Mouse (Mus musculus) embryonic facial prominence, embryonic 13.5 days (tissue): Measurements from ENCODE around the gene Cdhr2. TPM values are rescaled to one million over a fixed set of nuclear protein-coding genes. Genes with fewer than 3 reads are reported as not detected.

Experiments
- ATAC-seq: fragments of 200-750 bp; cut with Nextera tagmentation; 2 replicates; pipeline ENCODE4 v1.8.0; 2017; ENCODE audit warnings: low read depth; ENCODE audit not compliant: insufficient number of reproducible peaks, insufficient read depth, low FRiP score, low TSS enrichment
- H3K27ac ChIP-seq: fragments of 300-500 bp; sonication (generic); 2 replicates; pipeline ENCODE4 v1.5.1; 2015; ENCODE audit warnings: moderate library complexity, mild to moderate bottlenecking, inconsistent platforms
- H3K27me3 ChIP-seq: fragments of 300-500 bp; sonication (generic); 2 replicates; pipeline ENCODE4 v1.6.1; 2015; ENCODE audit warnings: mild to moderate bottlenecking, inconsistent platforms
- H3K36me3 ChIP-seq: fragments of 300-500 bp; sonication (generic); 2 replicates; pipeline ENCODE4 v1.6.1; 2015; ENCODE audit warnings: mild to moderate bottlenecking, inconsistent platforms
- H3K4me1 ChIP-seq: fragments of 300-500 bp; sonication (generic); 2 replicates; pipeline ENCODE4 v1.6.1; 2015; ENCODE audit warnings: inconsistent platforms
- H3K4me2 ChIP-seq: fragments of 300-500 bp; sonication (generic); 2 replicates; pipeline ENCODE4 v1.6.1; 2015; ENCODE audit warnings: moderate library complexity, mild to moderate bottlenecking, inconsistent platforms
- H3K4me3 ChIP-seq: fragments of 300-500 bp; sonication (generic); 2 replicates; pipeline ENCODE4 v1.5.1; 2015; ENCODE audit warnings: mild to moderate bottlenecking, inconsistent platforms
- H3K9ac ChIP-seq: fragments of 300-500 bp; sonication (generic); 2 replicates; pipeline ENCODE4 v1.6.1; 2015; ENCODE audit warnings: mild to moderate bottlenecking, inconsistent platforms
- H3K9me3 ChIP-seq: fragments of 300-500 bp; sonication (generic); 2 replicates; pipeline ENCODE4 v1.6.1; 2016; ENCODE audit warnings: inconsistent platforms
- WGBS: fragments of 180-500 bp; shearing (Covaris S2); methylation state at CpG from one replicate; pipeline ENCODE4 v1.1.7; 2015; ENCODE audit warnings: mixed read lengths; 5-methylcytosine and 5-hydroxymethylcytosine counted together
- polyA plus RNA-seq: library from polyadenylated mRNA; unstranded; fragments of >200 nt; fragmentation: Nextera tagmentation; extraction: Ambion mirVana; gene quantifications from 2 replicates; pipeline ENCODE4 v1.2.1, GENCODE M21; 2015

The Cdhr2 gene
- polyA plus RNA-seq, 1 experiment from 2014 or later = not detected

DNA sequence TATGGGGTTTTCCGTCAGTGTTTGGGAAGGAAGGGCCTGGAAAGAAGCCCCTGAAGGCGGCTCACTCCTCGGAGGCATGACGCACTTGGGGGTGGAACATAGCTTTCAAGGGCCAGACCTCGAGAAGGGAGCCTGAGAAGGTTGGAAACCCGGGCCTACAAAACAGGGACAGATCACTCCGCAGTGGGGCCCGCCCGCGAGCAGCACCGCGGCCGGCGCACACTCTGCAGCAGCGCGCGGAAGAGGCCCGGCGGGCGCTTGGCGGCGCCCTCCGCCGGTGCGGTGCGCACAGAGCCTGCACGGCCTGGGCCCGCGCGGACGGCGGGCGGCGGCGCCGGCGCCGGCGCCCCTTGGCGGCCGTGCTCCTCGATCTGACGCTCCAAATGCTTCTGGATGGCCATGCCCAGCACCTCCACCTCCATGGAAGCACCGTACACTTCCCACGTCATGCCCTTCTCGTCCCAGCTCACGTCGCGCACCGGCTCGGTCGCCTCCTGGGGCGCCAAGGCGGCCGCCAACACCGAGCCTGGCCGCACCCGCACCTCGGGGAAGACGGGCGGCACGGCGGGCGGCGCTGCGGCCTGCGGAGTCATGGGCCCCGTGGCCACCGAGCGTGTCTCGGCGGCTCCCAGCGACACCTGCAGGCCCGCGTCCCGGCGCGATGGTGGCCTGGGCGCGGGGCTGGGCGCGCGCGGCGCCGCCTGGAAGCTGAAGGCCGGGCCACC lies 36.4 kb downstream of the Cdhr2 start:
- peak; percentile 73 for ATAC-seq
- no peak overlapping the region for H3K27ac ChIP-seq
- H3K9me3 ChIP-seq = no peaks in the 10 kb centered on the region
- peaks cover 13% of the 10 kb centered on the region for H3K4me1 ChIP-seq
- peak overlapping the region; percentile 77 for H3K4me2 ChIP-seq
- peaks cover 61% of the 10 kb centered on the region for H3K27me3 ChIP-seq
- WGBS = 1% methylated on average over 74 of the region's 87 CpGs
- peak overlapping the region; percentile 49 for H3K4me3 ChIP-seq
- H3K36me3 ChIP-seq = no peaks in the 10 kb centered on the region
- peak overlapping the region; percentile 64 for H3K9ac ChIP-seq

DNA sequence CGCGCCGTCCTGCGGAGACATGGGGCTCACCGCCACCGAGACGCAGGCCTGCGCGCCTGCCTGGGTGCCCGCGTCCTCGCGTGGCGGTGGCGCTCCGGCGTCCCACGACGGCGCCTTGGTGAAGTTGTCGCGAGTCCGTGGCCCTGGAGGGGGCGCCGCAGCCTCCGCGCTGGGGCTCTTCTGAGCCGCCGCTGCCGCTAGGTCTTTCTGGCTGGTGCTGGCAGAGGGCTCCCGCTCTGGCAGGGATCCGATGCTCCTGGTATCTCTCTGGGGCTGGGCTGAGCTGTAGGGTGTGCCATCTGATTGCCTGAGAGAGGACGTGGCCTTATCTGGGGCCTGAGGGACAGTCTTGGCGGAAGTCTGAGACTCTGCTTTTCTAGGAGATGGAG lies 36.9 kb downstream of the Cdhr2 start:
- no peak for ATAC-seq
- H3K27ac ChIP-seq = no peak overlapping the region
- 3% methylated on average over 34 of the region's 34 CpGs for WGBS
- H3K4me1 ChIP-seq = peaks cover 13% of the 10 kb centered on the region
- peaks cover 61% of the 10 kb centered on the region for H3K27me3 ChIP-seq
- H3K4me2 ChIP-seq = peak overlapping the region; percentile 77
- H3K9me3 ChIP-seq = no peaks in the 10 kb centered on the region
- H3K36me3 ChIP-seq = no peaks in the 10 kb centered on the region
- H3K4me3 ChIP-seq = peak overlapping the region; percentile 49
- peak overlapping the region; percentile 64 for H3K9ac ChIP-seq

DNA sequence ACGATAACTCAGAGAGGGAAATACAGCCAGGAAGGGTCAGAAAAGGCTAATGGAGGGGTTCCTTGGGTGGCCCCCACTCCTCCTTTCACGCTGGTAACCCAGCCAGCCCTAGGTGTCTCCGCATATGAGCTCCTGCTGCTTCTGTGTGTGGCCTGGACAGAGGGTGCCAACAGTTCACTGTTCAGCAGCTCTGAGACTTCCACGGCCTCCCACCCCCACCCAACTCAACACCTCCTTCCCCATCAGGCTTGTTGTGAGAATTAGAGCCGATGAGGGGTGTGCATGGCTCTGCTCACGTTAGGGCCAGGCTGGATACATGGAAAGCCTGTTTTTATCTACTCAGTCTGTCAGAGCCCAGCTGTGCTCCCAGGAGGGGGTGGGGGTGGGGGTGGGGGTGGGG lies 44.8 kb downstream of the Cdhr2 start:
- no peaks in the 10 kb centered on the region for H3K9me3 ChIP-seq
- H3K4me2 ChIP-seq = no peak overlapping the region
- H3K36me3 ChIP-seq = no peaks in the 10 kb centered on the region
- peaks cover 6% of the 10 kb centered on the region for H3K4me1 ChIP-seq
- H3K27ac ChIP-seq = no peak overlapping the region
- H3K4me3 ChIP-seq = no peak overlapping the region
- ATAC-seq = no peak
- WGBS = 46% methylated on average over 6 of the region's 6 CpGs
- H3K9ac ChIP-seq = no peak overlapping the region
- H3K27me3 ChIP-seq = peaks cover 47% of the 10 kb centered on the region

DNA sequence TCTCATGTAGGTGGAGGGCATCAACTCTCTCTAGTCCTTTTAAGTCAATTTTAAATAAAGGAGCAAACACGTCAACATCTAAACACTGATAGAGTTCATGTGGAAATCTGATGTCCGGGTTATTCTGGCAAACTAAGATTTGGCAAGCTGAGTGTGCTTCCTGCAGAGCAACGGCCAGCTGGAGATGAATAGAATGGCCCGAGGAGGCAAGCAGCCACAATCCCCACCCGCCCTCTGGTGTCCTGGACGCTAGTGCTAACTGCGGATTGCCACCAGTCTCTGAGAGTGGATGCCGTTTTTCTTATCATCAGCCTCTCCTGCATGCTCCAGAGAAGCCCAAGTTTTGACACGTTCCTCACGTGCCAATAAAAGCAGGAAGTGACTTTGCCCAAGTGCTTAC lies 45.6 kb downstream of the Cdhr2 start:
- no peak overlapping the region for H3K27ac ChIP-seq
- 37% methylated on average over 10 of the region's 10 CpGs for WGBS
- H3K4me3 ChIP-seq = no peak overlapping the region
- peaks cover 6% of the 10 kb centered on the region for H3K4me1 ChIP-seq
- no peaks in the 10 kb centered on the region for H3K9me3 ChIP-seq
- no peak for ATAC-seq
- peaks cover 51% of the 10 kb centered on the region for H3K27me3 ChIP-seq
- no peak overlapping the region for H3K9ac ChIP-seq
- H3K4me2 ChIP-seq = no peak overlapping the region
- no peaks in the 10 kb centered on the region for H3K36me3 ChIP-seq

DNA sequence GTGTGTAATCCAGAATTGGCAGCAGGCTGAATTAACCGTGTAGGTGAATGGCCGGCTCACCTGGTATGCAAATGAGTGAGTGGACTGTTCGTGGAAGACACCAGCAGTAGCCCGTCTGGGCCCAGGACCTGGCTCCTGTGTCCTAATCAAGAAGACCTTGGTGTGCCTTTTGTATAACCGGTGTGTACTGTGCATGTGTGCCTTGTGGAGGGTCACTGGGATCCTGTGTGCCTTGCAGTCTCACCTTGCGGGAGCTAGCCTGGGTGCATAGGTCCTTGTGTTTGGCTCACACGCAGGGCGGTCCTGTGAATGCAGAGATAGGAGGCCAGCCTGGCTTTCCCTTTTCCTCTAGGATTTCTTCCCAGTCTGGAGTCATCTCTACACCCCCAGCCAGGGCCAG lies 46.9 kb downstream of the Cdhr2 start:
- Histone ChIP-seq H3K9ac (no peak overlapping the region), H3K27me3 (peaks cover 54% of the 10 kb centered on the region), H3K4me3 (no peak overlapping the region), H3K36me3 (no peaks in the 10 kb centered on the region), H3K4me1 (peaks cover 6% of the 10 kb centered on the region), H3K27ac (no peak overlapping the region), H3K9me3 (no peaks in the 10 kb centered on the region), H3K4me2 (no peak overlapping the region)
- 82% methylated on average over 8 of the region's 8 CpGs for WGBS
- ATAC-seq = no peak

DNA sequence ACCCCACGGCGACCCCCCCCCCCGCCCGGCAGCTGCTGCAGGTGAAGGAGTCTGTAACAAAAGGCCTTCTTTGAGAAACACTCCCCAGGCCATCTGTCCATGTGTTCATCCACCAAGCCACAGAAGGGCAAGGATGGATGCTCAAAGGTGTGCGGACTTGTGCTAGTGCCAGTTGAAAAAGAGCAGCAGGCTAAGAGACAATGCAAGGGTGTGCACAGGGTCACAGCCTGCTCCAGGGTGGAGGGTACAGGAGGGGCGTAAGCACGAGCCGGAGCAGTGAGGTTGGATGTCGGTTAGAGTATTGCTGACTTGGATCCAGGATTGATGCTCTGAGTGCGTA lies 47.4 kb downstream of the Cdhr2 start:
- H3K36me3 ChIP-seq = no peaks in the 10 kb centered on the region
- peaks cover 6% of the 10 kb centered on the region for H3K4me1 ChIP-seq
- H3K27ac ChIP-seq = no peak overlapping the region
- H3K27me3 ChIP-seq = peaks cover 59% of the 10 kb centered on the region
- H3K9ac ChIP-seq = no peak overlapping the region
- H3K4me2 ChIP-seq = peak overlapping the region; percentile 91
- 45% methylated on average over 10 of the region's 10 CpGs for WGBS
- H3K4me3 ChIP-seq = peak overlapping the region; percentile 58; the same call in 1 of the 2 replicates
- no peaks in the 10 kb centered on the region for H3K9me3 ChIP-seq
- ATAC-seq = 0 out of 2 replicates have a peak, but pooled peaks have one; percentile 23

DNA sequence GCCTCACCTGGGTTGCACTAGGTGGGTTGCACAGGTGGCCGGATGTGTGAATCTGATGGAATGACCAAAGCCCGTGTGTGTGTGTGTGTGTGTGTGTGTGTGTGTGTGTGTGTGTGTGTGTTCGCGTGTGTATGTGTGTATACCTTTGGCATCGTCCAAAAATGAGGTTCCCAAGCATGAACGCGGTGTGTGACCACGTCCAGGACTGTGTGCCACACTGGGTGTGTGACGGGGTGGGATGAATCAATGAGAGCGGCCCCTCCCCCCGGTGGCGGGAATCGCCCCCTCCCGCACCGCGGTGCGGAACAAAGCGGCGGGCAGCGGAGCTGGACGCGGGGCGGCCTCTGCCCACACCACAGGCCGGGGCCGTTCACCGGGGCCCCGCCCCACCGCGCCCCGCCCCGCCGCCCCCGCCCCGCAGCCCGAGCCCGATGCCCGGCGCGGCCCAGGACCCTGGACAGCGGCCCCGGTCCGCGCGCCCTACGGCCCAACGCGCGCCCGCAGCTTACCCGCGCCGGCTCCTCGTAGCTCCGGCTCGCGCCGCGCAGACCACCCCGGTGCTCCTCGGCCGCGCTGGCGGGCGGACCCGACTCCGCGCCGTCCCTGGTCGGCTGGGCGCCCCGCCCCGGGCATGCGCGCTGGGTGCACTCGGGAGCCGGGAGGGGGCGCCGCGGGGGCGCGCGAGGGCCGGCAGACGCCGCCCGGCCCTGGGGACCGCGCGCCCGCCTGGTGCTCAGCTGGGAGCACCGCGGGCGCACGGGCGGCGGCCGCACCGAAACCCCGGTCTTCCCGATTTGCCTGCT lies 48.0 kb downstream of the Cdhr2 start:
- Histone ChIP-seq H3K27ac (no peak overlapping the region), H3K36me3 (no peaks in the 10 kb centered on the region), H3K4me2 (peak overlapping the region; percentile 91), H3K4me1 (peaks cover 6% of the 10 kb centered on the region), H3K4me3 (peak overlapping the region; percentile 58), H3K9me3 (no peaks in the 10 kb centered on the region), H3K9ac (0 out of 2 replicates have a peak overlapping the region, but pooled peaks have one; percentile 46), H3K27me3 (peaks cover 65% of the 10 kb centered on the region)
- ATAC-seq = peak; percentile 9; the same call in 1 of the 2 replicates
- WGBS = 2% methylated on average over 43 of the region's 100 CpGs

DNA sequence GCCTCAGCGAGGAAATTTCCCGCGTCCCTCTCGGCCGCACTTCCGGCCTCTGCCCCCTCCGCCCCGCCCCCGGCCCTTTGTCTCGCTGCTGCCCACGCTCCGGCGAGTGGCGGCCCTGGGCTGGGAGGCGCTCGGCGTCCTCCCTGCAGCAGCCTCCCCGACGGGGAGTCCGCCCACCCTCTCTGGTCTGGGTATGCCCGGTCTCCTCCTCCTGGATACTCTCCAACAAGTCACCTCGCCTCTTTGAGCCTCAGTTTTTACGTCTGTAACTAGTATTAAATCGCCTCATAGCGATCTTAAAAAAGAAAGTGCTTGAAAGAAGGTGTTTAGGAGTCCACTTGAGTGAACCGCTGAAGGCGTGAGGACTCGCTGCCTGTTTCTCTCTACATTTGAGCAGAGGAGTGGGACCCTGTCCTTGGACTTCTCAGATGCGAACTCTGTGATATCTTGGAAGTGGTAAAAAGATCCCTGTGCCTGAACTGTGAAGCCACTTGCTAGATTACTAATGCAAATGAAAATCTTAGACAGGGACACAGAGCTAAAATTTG lies 48.7 kb downstream of the Cdhr2 start, which contains the start of gene Gprin1:
Gene Gprin1 (minus strand): TSS at position 11 of the 548 bp plus-strand sequence.
- no peak for ATAC-seq
- H3K36me3 ChIP-seq = no peaks in the 10 kb centered on the region
- peaks cover 6% of the 10 kb centered on the region for H3K4me1 ChIP-seq
- peak within 1 kb of the TSS; percentile 58 for H3K4me3 ChIP-seq
- no peak within 1 kb of the TSS for H3K27ac ChIP-seq
- peaks cover 68% of the 10 kb centered on the region for H3K27me3 ChIP-seq
- 2% methylated on average over 29 of the region's 29 CpGs for WGBS
- H3K4me2 ChIP-seq = peak within 1 kb of the TSS; percentile 91
- 0 out of 2 replicates have a peak within 1 kb of the TSS, but pooled peaks have one; percentile 46 for H3K9ac ChIP-seq
- no peaks in the 10 kb centered on the region for H3K9me3 ChIP-seq

DNA sequence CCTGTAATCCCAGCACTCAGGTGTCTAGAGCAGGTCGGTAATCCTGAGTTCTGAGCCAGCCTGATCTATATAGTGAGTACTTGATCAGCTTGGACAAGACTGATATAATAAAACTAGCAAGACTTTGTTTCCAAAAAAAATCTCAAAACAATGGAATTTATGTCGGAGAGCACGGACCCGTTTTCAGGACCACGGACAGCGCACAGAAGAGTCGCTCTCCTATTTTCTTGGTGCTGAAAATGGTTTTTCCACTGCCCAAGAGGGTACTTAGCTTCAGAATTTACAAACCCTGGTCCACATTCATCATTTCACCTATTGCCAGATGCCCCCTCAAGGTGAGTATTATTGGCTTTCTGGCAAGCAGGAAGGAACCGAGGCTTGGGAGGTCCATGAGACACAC lies 49.4 kb downstream of the Cdhr2 start:
- H3K4me3 ChIP-seq = no peak overlapping the region
- whole genome bisulfite sequencing = 2% methylated on average over 8 of the region's 8 CpGs
- H3K27me3 ChIP-seq = peaks cover 75% of the 10 kb centered on the region

DNA sequence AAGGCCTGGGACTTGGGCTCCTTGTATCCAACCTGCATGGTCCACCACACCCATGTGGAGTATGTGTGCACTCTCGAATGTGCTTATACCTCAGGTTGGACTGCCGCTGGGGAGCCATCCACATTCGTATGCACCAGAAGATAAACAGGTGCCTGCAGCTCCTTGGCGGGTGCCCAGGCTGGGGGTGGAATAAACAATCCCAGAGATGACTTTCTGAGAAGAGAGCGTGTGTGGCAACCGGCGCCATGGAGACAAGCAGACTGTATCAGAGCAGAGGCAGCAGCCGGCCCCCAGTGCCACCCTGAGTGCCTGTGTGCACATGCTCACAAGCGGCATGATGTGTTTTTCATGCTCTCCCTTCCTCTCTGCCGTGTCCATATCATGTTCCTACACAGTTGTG lies 51.4 kb downstream of the Cdhr2 start:
- Histone ChIP-seq H3K36me3 (no peaks in the 10 kb centered on the region), H3K9me3 (no peaks in the 10 kb centered on the region), H3K27ac (no peak overlapping the region), H3K9ac (no peak overlapping the region), H3K27me3 (peaks cover 71% of the 10 kb centered on the region), H3K4me3 (no peak overlapping the region), H3K4me1 (peaks cover 8% of the 10 kb centered on the region), H3K4me2 (no peak overlapping the region)
- WGBS = 72% methylated on average over 10 of the region's 10 CpGs
- no peak for ATAC-seq

More for the DNA sequence above, 49.4 kb downstream of the Cdhr2 start:
- no peak for ATAC-seq
- Histone ChIP-seq H3K4me2 (no peak overlapping the region), H3K9me3 (no peaks in the 10 kb centered on the region), H3K36me3 (no peaks in the 10 kb centered on the region), H3K27ac (no peak overlapping the region), H3K4me1 (peaks cover 6% of the 10 kb centered on the region), H3K9ac (no peak overlapping the region)

DNA sequence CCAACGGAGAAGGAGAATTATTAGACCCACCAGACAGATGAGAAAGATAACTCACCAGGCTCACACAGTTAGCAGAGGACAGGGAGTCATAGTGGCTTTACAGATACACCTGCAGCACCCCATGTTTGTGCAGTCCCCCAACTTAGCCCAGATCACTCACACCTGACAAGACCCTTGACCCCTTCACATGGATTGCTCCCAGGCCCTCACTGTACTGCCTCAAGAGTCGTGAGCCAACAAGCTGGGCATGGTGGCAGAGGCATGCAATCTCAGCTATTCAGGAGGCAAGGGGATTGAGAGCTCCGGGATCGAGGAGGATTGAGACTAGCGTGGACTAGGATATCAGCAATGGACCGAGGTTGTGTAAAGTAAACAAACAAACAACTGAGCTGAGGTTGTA lies 52.5 kb downstream of the Cdhr2 start:
- Histone ChIP-seq H3K27me3 (peaks cover 64% of the 10 kb centered on the region), H3K27ac (no peak overlapping the region), H3K9ac (no peak overlapping the region), H3K4me3 (no peak overlapping the region), H3K4me1 (peaks cover 15% of the 10 kb centered on the region), H3K36me3 (no peaks in the 10 kb centered on the region), H3K4me2 (no peak overlapping the region), H3K9me3 (no peaks in the 10 kb centered on the region)
- WGBS = 63% methylated on average over 6 of the region's 6 CpGs
- ATAC-seq = no peak
